Mouse (Mus musculus) ES-Bruce4 (cell line): ENCODE data around the gene Tmprss12. TPM values are rescaled to one million over a fixed set of nuclear protein-coding genes. Genes with fewer than 3 reads are reported as not detected.

Source experiments
- H3K27ac ChIP-seq: 2 replicates; pipeline ENCODE4 v1.5.1; 2012; ENCODE audit warnings: low read length, inconsistent platforms; ENCODE audit not compliant: insufficient read depth
- H3K27me3 ChIP-seq: 2 replicates; pipeline ENCODE4 v1.6.1; 2012; ENCODE audit warnings: mild to moderate bottlenecking, low read length, inconsistent platforms; ENCODE audit not compliant: control insufficient read depth, poor library complexity, insufficient read depth, severe bottlenecking
- H3K36me3 ChIP-seq: 2 replicates; pipeline ENCODE4 v1.6.1; 2012; ENCODE audit warnings: inconsistent platforms, mild to moderate bottlenecking, low read length, moderate library complexity; ENCODE audit not compliant: control insufficient read depth, poor library complexity, insufficient read depth, severe bottlenecking
- H3K4me1 ChIP-seq: one replicate; pipeline ENCODE4 v1.8.1; 2011; ENCODE audit warnings: low read length; ENCODE audit not compliant: control insufficient read depth, insufficient read depth
- H3K4me3 ChIP-seq: 2 replicates; pipeline ENCODE4 v1.5.1; 2011; ENCODE audit warnings: low read depth, mild to moderate bottlenecking, low read length
- H3K9ac ChIP-seq: 2 replicates; pipeline ENCODE4 v1.6.1; 2012; ENCODE audit warnings: low read depth, mild to moderate bottlenecking, inconsistent platforms; ENCODE audit not compliant: poor library complexity, severe bottlenecking
- H3K9me3 ChIP-seq: replicated peaks from 2 replicates; pipeline ENCODE4 v1.6.1; 2012; ENCODE audit warnings: mild to moderate bottlenecking, low read length, inconsistent platforms; ENCODE audit not compliant: control insufficient read depth, poor library complexity, insufficient read depth, severe bottlenecking
- CTCF ChIP-seq: IDR thresholded peaks from one replicate; pipeline ENCODE4 v1.8.1; 2011; ENCODE audit warnings: low read depth, low read length
- EP300 ChIP-seq: IDR thresholded peaks from 2 replicates; pipeline ENCODE4 v1.6.1; 2011; ENCODE audit warnings: low read depth, low read length; ENCODE audit not compliant: insufficient read depth
- POLR2A ChIP-seq: IDR thresholded peaks from one replicate; pipeline ENCODE4 v1.8.1; 2011; ENCODE audit warnings: low read length; ENCODE audit not compliant: insufficient read depth
- polyA plus RNA-seq: library from polyadenylated mRNA; stranded (reverse); fragments of >200 nt; gene quantifications from 2 replicates; pipeline ENCODE4 v1.2.4, GENCODE M21; 2011; ENCODE audit warnings: low read depth; ENCODE audit not compliant: missing spikeins, insufficient read depth, insufficient read length

Tmprss12 gene
- polyA plus RNA-seq, 1 experiment: 3.2 TPM

DNA sequence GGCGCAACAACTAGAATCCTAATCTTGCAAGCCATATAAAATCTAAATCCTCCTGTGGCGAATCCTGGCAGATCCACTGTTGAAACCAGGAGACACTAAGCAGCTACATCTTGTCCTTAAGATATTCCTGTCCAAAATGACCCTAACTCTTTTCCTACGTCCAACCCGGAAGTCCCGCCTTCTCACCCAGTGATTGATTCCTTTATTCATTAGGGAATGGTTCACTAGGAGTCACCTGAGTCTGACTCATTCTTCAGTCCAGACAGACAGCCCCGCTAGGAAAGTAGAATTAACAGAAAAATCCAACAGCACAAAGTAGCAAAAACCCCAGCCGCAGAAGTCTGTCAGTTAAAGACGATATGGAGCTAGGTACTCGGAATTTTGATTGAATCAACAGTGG is 33.3 kb upstream of the Tmprss12 start:
- H3K9ac ChIP-seq: peak overlapping the region; percentile 70
- peaks cover 12% of the 10 kb centered on the region for H3K4me1 ChIP-seq
- TF ChIP-seq EP300 (no peak), CTCF (no peak), POLR2A (no peak)
- peaks cover 20% of the 10 kb centered on the region for H3K36me3 ChIP-seq
- H3K27ac ChIP-seq: peak overlapping the region; percentile 81
- no peaks in the 10 kb centered on the region for H3K9me3 ChIP-seq
- H3K4me3 ChIP-seq: peak overlapping the region; percentile 42
- no peaks in the 10 kb centered on the region for H3K27me3 ChIP-seq

DNA sequence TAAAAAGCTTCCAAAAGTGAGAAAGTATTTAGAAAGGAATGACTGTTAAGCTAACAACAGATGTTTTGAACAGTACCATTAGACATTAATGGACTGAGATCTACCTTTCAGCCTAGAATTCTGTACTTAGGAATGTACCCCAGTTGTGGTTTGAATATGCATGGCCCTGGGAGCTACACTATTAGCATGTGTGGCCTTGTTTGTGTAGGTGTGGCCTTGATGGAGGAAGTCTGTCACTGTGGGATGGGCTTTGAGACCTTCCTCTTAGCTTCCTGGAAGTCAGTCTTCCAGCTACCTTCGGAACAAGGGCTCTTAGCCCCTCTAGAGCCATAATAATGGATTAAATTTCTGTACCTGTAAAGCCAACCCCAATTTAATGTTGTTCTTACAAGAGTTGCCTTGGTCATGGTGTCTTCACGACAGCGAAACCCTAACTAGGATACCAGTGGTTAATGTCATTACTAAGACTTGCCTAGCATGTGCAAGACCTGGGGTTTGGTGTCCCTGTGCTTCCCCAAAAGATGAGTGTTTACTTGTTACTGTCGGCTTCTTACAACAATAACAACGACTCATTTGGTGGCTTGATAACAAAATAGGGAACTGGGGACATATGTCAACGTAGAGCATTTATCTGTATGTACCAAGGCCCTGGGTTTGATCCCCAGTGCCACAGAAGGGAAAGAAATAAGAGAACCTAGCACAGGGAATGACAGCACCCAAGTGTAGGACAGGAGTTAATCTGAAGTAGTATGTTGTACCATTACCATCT is 31.8 kb upstream of the Tmprss12 start:
- Histone ChIP-seq H3K4me3 (no peak overlapping the region), H3K27me3 (no peaks in the 10 kb centered on the region), H3K9me3 (no peaks in the 10 kb centered on the region), H3K9ac (no peak overlapping the region), H3K4me1 (peaks cover 12% of the 10 kb centered on the region), H3K27ac (peak overlapping the region; percentile 63), H3K36me3 (peaks cover 26% of the 10 kb centered on the region)
- no peak for TF ChIP-seq POLR2A
- no peak for TF ChIP-seq EP300
- no peak for TF ChIP-seq CTCF

DNA sequence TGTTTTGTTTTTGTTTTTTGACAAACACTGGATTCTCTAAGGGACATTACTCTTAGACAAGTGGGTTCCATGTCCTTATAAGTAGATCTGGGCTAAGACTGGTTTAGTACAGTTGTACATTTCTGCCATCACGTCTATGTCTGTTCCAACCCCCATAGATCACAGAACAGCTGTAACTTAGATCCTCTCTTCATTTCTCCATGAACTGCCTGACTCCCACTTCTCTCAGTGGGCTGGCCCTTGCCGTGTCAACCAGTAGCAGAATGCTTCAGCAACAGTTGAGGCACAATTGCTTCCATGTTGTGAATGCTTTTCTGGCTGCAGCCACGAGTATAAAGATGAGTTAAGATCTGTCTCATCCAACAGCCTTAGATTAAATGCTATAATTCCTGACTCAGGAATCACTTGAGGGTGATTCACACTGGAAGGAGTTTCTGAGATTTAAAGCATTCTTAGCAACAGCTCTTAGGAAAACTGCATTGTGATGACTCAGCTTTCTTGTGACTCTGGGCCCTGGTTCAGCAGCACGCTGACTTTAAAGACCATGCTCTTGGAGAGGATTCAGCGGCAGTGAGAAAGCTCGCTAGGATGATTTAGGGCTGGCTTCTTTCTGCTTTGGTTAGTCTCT is 29.4 kb upstream of the Tmprss12 start:
- peak overlapping the region; percentile 33; the same call in 1 of the 2 replicates for H3K9ac ChIP-seq
- no peaks in the 10 kb centered on the region for H3K9me3 ChIP-seq
- TF ChIP-seq CTCF: no peak
- TF ChIP-seq POLR2A: no peak
- TF ChIP-seq EP300: no peak
- peaks cover 40% of the 10 kb centered on the region for H3K36me3 ChIP-seq
- peak overlapping the region; percentile 60 for H3K27ac ChIP-seq
- H3K27me3 ChIP-seq: no peaks in the 10 kb centered on the region
- peaks cover 13% of the 10 kb centered on the region for H3K4me1 ChIP-seq
- no peak overlapping the region for H3K4me3 ChIP-seq

DNA sequence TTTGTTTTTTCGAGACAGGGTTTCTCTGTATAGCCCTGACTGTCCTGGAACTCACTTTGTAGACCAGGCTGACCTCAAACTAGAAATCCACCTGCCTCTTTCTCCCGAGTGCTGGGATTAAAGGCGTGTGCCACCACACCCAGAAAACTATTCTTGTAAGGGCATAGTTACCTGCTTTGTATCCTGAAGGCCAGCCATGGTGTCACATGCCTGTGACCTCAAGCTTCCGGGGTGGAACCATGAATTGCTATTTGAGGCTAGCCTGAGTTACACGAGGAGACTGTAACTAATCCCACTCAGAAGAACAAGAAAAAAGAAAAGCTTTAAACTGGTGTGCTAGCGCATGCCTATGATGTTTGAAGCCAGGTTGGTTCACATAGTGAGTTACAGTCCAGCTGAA is 24.3 kb upstream of the Tmprss12 start:
- no peak overlapping the region for H3K4me3 ChIP-seq
- 0 out of 2 replicates have a peak overlapping the region, but pooled peaks have one; percentile 71 for H3K27ac ChIP-seq
- H3K36me3 ChIP-seq: peaks cover 43% of the 10 kb centered on the region
- H3K9me3 ChIP-seq: no peaks in the 10 kb centered on the region
- no peak for TF ChIP-seq POLR2A
- peak; percentile 70; the same call in 1 of the 2 replicates for TF ChIP-seq EP300
- peaks cover 16% of the 10 kb centered on the region for H3K4me1 ChIP-seq
- H3K9ac ChIP-seq: no peak overlapping the region
- no peaks in the 10 kb centered on the region for H3K27me3 ChIP-seq

DNA sequence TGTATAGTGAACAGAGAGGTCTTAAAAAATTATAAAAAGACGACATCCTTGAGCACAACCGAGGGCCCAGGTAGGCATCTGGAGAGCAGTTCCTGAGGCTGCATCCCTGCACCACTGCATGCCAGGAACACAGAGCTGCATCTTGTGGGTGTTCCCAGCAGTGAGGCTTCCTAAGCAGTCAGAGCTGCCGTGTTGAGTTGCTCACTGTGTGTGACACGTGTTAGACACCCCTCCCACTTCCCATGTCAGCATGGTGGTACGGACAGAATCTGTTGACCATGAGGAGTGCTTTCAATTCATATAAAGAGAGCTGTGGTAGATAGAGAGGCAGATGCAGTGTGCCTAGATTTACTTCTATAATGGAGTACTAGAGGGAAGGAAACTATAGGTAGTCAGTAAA is 23.3 kb upstream of the Tmprss12 start:
- Histone ChIP-seq H3K9me3 (no peaks in the 10 kb centered on the region), H3K36me3 (peaks cover 41% of the 10 kb centered on the region), H3K27ac (peak overlapping the region; percentile 21; the same call in 1 of the 2 replicates), H3K27me3 (no peaks in the 10 kb centered on the region), H3K4me1 (peaks cover 17% of the 10 kb centered on the region), H3K4me3 (no peak overlapping the region), H3K9ac (no peak overlapping the region)
- no peak for TF ChIP-seq EP300
- no peak for TF ChIP-seq POLR2A
- no peak for TF ChIP-seq CTCF
